Mouse (Mus musculus): ENCODE results near the gene Fam89b. TPM values are rescaled to one million over a fixed set of nuclear protein-coding genes. Genes with fewer than 3 reads are reported as not detected.

Gene Fam89b
- polyA plus RNA-seq, 1 experiment from 2014 or later = 158 TPM

- H3K27me3 ChIP-seq (replicated peaks) = no peaks in the 10 kb centered on the region
- 0 out of 2 replicates have a peak, but pooled peaks have one; percentile 28 for ATAC-seq (replicated peaks)
- no peak overlapping the region for H3K9ac ChIP-seq
- peak overlapping the region; percentile 49 for H3K27ac ChIP-seq
- H3K4me1 ChIP-seq = peaks cover 31% of the 10 kb centered on the region
- peaks cover 20% of the 10 kb centered on the region for H3K36me3 ChIP-seq (replicated peaks)
- 44% methylated on average over 10 of the region's 10 CpGs for WGBS
- peak overlapping the region; percentile 56; the same call in 1 of the 2 replicates for H3K4me2 ChIP-seq
- H3K9me3 ChIP-seq = no peaks in the 10 kb centered on the region
- no peak overlapping the region for H3K4me3 ChIP-seq
Measured at GRCm38 (mm10) chr19:5716955-5717354, 12.5 kb downstream of the Fam89b start.

- peak; percentile 79 for ATAC-seq (replicated peaks)
- H3K4me3 ChIP-seq = peak overlapping the region; percentile 38
- peaks cover 15% of the 10 kb centered on the region for H3K36me3 ChIP-seq (replicated peaks)
- H3K9me3 ChIP-seq = no peaks in the 10 kb centered on the region
- H3K4me2 ChIP-seq = peak overlapping the region; percentile 56
- H3K4me1 ChIP-seq = peaks cover 31% of the 10 kb centered on the region
- H3K9ac ChIP-seq = peak overlapping the region; percentile 49
- peak overlapping the region; percentile 66 for H3K27ac ChIP-seq
- H3K27me3 ChIP-seq (replicated peaks) = no peaks in the 10 kb centered on the region
- 17% methylated on average over 43 of the region's 43 CpGs for WGBS
Measured at GRCm38 (mm10) chr19:5715793-5716688, 13.4 kb downstream of the Fam89b start.

- H3K36me3 ChIP-seq (replicated peaks) = peaks cover 17% of the 10 kb centered on the region
- peaks cover 31% of the 10 kb centered on the region for H3K4me1 ChIP-seq
- no peaks in the 10 kb centered on the region for H3K27me3 ChIP-seq (replicated peaks)
- no peaks in the 10 kb centered on the region for H3K9me3 ChIP-seq
- no peak for ATAC-seq (replicated peaks)
- H3K9ac ChIP-seq = no peak overlapping the region
- no peak overlapping the region for H3K27ac ChIP-seq
- H3K4me2 ChIP-seq = peak overlapping the region; percentile 56
- 0 out of 2 replicates have a peak overlapping the region, but pooled peaks have one; percentile 0 for H3K4me3 ChIP-seq
- 16% methylated on average over 2 of the region's 2 CpGs for WGBS
Measured at GRCm38 (mm10) chr19:5713730-5714129, 15.7 kb downstream of the Fam89b start.

GRCm38 (mm10) chr19:5713255-5713654 is 16.2 kb downstream of the Fam89b start:
- Histone ChIP-seq H3K9me3 (no peaks in the 10 kb centered on the region), H3K27ac (no peak overlapping the region), H3K4me2 (peak overlapping the region; percentile 56), H3K9ac (no peak overlapping the region), H3K4me3 (no peak overlapping the region), H3K4me1 (peaks cover 31% of the 10 kb centered on the region), H3K36me3 (replicated peaks) (peaks cover 21% of the 10 kb centered on the region), H3K27me3 (replicated peaks) (no peaks in the 10 kb centered on the region)
- 84% methylated on average over 5 of the region's 5 CpGs for WGBS
- no peak for ATAC-seq (replicated peaks)

GRCm38 (mm10) chr19:5711907-5712460 is 17.5 kb downstream of the Fam89b start:
- Histone ChIP-seq H3K36me3 (replicated peaks) (peaks cover 22% of the 10 kb centered on the region), H3K4me2 (no peak overlapping the region), H3K4me3 (no peak overlapping the region), H3K27me3 (replicated peaks) (no peaks in the 10 kb centered on the region), H3K4me1 (peaks cover 28% of the 10 kb centered on the region), H3K9ac (no peak overlapping the region), H3K27ac (no peak overlapping the region), H3K9me3 (no peaks in the 10 kb centered on the region)
- WGBS = 91% methylated on average over 14 of the region's 14 CpGs
- ATAC-seq (replicated peaks) = no peak

- Histone ChIP-seq H3K9ac (no peak overlapping the region), H3K27me3 (replicated peaks) (no peaks in the 10 kb centered on the region), H3K9me3 (no peaks in the 10 kb centered on the region), H3K4me2 (no peak overlapping the region), H3K4me1 (peaks cover 21% of the 10 kb centered on the region), H3K27ac (no peak overlapping the region), H3K36me3 (replicated peaks) (peaks cover 22% of the 10 kb centered on the region), H3K4me3 (no peak overlapping the region)
- 10% methylated on average over 3 of the region's 3 CpGs for WGBS
- ATAC-seq (replicated peaks) = no peak
Measured at GRCm38 (mm10) chr19:5711218-5711617, 18.2 kb downstream of the Fam89b start.

GRCm38 (mm10) chr19:5710581-5710980 is 18.9 kb downstream of the Fam89b start:
- peaks cover 15% of the 10 kb centered on the region for H3K4me1 ChIP-seq
- no peak overlapping the region for H3K9ac ChIP-seq
- 77% methylated on average over 8 of the region's 8 CpGs for WGBS
- peaks cover 22% of the 10 kb centered on the region for H3K36me3 ChIP-seq (replicated peaks)
- H3K4me3 ChIP-seq = no peak overlapping the region
- no peak overlapping the region for H3K27ac ChIP-seq
- no peaks in the 10 kb centered on the region for H3K27me3 ChIP-seq (replicated peaks)
- H3K4me2 ChIP-seq = no peak overlapping the region
- no peaks in the 10 kb centered on the region for H3K9me3 ChIP-seq
- no peak for ATAC-seq (replicated peaks)

- WGBS = 89% methylated on average over 6 of the region's 6 CpGs
Measured at GRCm38 (mm10) chr19:5710068-5710467, 19.4 kb downstream of the Fam89b start.

GRCm38 (mm10) chr19:5704801-5705571 is 24.5 kb downstream of the Fam89b start:
- no peak overlapping the region for H3K4me3 ChIP-seq
- no peaks in the 10 kb centered on the region for H3K9me3 ChIP-seq
- H3K27me3 ChIP-seq (replicated peaks) = no peaks in the 10 kb centered on the region
- no peak overlapping the region for H3K27ac ChIP-seq
- 49% methylated on average over 10 of the region's 10 CpGs for WGBS
- H3K36me3 ChIP-seq (replicated peaks) = peaks cover 23% of the 10 kb centered on the region
- no peaks in the 10 kb centered on the region for H3K4me1 ChIP-seq
- no peak overlapping the region for H3K4me2 ChIP-seq
- no peak overlapping the region for H3K9ac ChIP-seq
- ATAC-seq (replicated peaks) = no peak

More at GRCm38 (mm10) chr19:5710068-5710467, 19.4 kb downstream of the Fam89b start:
- ATAC-seq (replicated peaks) = no peak
- no peak overlapping the region for H3K27ac ChIP-seq
- no peaks in the 10 kb centered on the region for H3K27me3 ChIP-seq (replicated peaks)
- peaks cover 22% of the 10 kb centered on the region for H3K36me3 ChIP-seq (replicated peaks)
- no peak overlapping the region for H3K4me3 ChIP-seq
- H3K9ac ChIP-seq = no peak overlapping the region
- no peaks in the 10 kb centered on the region for H3K9me3 ChIP-seq
- peaks cover 10% of the 10 kb centered on the region for H3K4me1 ChIP-seq
- no peak overlapping the region for H3K4me2 ChIP-seq

- no peak within 1 kb of the TSS for H3K9ac ChIP-seq
- H3K4me1 ChIP-seq = no peaks in the 10 kb centered on the region
- H3K27me3 ChIP-seq (replicated peaks) = no peaks in the 10 kb centered on the region
- H3K9me3 ChIP-seq = no peaks in the 10 kb centered on the region
- 83% methylated on average over 17 of the region's 17 CpGs for WGBS
- H3K4me2 ChIP-seq = no peak within 1 kb of the TSS
- H3K36me3 ChIP-seq (replicated peaks) = peaks cover 22% of the 10 kb centered on the region
- H3K4me3 ChIP-seq = no peak within 1 kb of the TSS
- no peak for ATAC-seq (replicated peaks)
- H3K27ac ChIP-seq = no peak within 1 kb of the TSS
Measured at GRCm38 (mm10) chr19:5704163-5704800, 25.2 kb downstream of the Fam89b start, which contains the start of gene Kcnk7. TSS of gene Kcnk7 (plus strand) at chr19:5704367.

GRCm38 (mm10) chr19:5695849-5696462 is 33.5 kb downstream of the Fam89b start:
- Histone ChIP-seq H3K27ac (no peak overlapping the region), H3K9me3 (no peaks in the 10 kb centered on the region), H3K27me3 (replicated peaks) (0 out of 2 replicates have a peak, but pooled peaks cover 3% of the 10 kb centered on the region), H3K4me1 (peaks cover 30% of the 10 kb centered on the region), H3K4me2 (peak overlapping the region; percentile 47), H3K36me3 (replicated peaks) (peaks cover 26% of the 10 kb centered on the region; the same call in 1 of the 2 replicates), H3K4me3 (peak overlapping the region; percentile 33), H3K9ac (no peak overlapping the region)
- WGBS = 7% methylated on average over 41 of the region's 41 CpGs
- ATAC-seq (replicated peaks) = no peak
